ENCODE assay signal across 27 mouse cellular contexts in genomic region chr1:67276270-67276669, GRCm38 (mm10).
"Had no signal": no experiment of that assay in that cellular context is flagged by ENCODE, and none has a peak within 500 bp of the region (broad histone marks: within the 10 kb centered on the region; RNA-seq: fewer than 3 reads in every experiment).

No protein-coding gene starts in this region.

- H3K36me3 ChIP-seq: heart, embryonic 13.5 days; heart, embryonic 15.5 days; intestine, embryonic 15.5 days; limb, embryonic 13.5 days; limb, embryonic 15.5 days; liver, embryonic 12.5 days had no signal

- H3K4me3 ChIP-seq: gastrocnemius, adult 2 months; heart, adult 2 months; heart, embryonic 13.5 days; heart, embryonic 15.5 days; intestine, embryonic 15.5 days; limb, embryonic 13.5 days; limb, embryonic 15.5 days; liver, embryonic 12.5 days had no signal

- H3K27ac ChIP-seq: gastrocnemius, adult 2 months; heart, adult 2 months; heart, embryonic 13.5 days; heart, embryonic 15.5 days; hindbrain, embryonic 14.5 days; intestine, embryonic 15.5 days; limb, embryonic 13.5 days; limb, embryonic 15.5 days; liver, embryonic 12.5 days; liver, embryonic 14.5 days had no signal

- H3K9ac ChIP-seq: heart, embryonic 13.5 days; heart, embryonic 15.5 days; hindbrain, embryonic 14.5 days; intestine, embryonic 15.5 days; limb, embryonic 13.5 days; limb, embryonic 15.5 days; liver, embryonic 12.5 days; liver, embryonic 14.5 days had no signal

- H3K4me1 ChIP-seq: heart, embryonic 13.5 days; heart, embryonic 15.5 days; intestine, embryonic 15.5 days; limb, embryonic 13.5 days; limb, embryonic 15.5 days; liver, embryonic 12.5 days had no signal

- ATAC-seq: hindbrain, embryonic 16.5 days; inflammation-experienced regulatory T-cells, adult 6 months; intestine, embryonic 15.5 days; intestine, postnatal 0 days; liver, embryonic 12.5 days had no signal

- DNase-seq: gastrocnemius, adult 2 months; gastrocnemius, postnatal 14 days; gastrocnemius, postnatal 36 days; heart, adult 11 months; heart, adult 2 months; heart, postnatal 14 days; heart, postnatal 36 days; kidney, adult 18-20 months; kidney, adult 8-10 months; kidney, postnatal 10 days; kidney, postnatal 25 days; kidney, postnatal 4 days; layer of hippocampus, adult 9-11 months; layer of hippocampus, postnatal 36 days; left cerebral cortex, postnatal 4 days had no signal

- H3K9me3 ChIP-seq: heart, embryonic 13.5 days; heart, embryonic 15.5 days; intestine, embryonic 15.5 days; limb, embryonic 13.5 days; limb, embryonic 15.5 days; liver, embryonic 12.5 days had no signal

- H3K4me2 ChIP-seq: heart, embryonic 11.5 days; heart, embryonic 13.5 days; heart, embryonic 15.5 days; hindbrain, embryonic 14.5 days; intestine, embryonic 15.5 days; limb, embryonic 13.5 days; limb, embryonic 15.5 days; liver, embryonic 12.5 days had no signal

- H3K27me3 ChIP-seq: heart, embryonic 13.5 days; heart, embryonic 15.5 days; intestine, embryonic 15.5 days; limb, embryonic 13.5 days; limb, embryonic 15.5 days; liver, embryonic 12.5 days had no signal
